Mouse (Mus musculus): ENCODE measurements around the gene Kif16b.

Kif16b gene

GRCm38 (mm10) chr2:142900862-142901805, at the start of gene Kif16b:
Gene Kif16b (minus strand): TSS chr2:142901531.
- peak; percentile 96 for DNase-seq

- no peak for DNase-seq
These were observed 39.7 kb upstream of the Kif16b start for GRCm38 (mm10) chr2:142940899-142941642.

GRCm38 (mm10) chr2:142930445-142930844, 29.1 kb upstream of the Kif16b start:
- no peak for DNase-seq

GRCm38 (mm10) chr2:142929226-142930112, 28.1 kb upstream of the Kif16b start:
- no peak for DNase-seq

- no peak for DNase-seq
These were observed 9.6 kb upstream of the Kif16b start for GRCm38 (mm10) chr2:142910808-142911388.

GRCm38 (mm10) chr2:142909213-142909612, 7.9 kb upstream of the Kif16b start:
- no peak for DNase-seq

- DNase-seq: no peak
These were observed 5.7 kb upstream of the Kif16b start for GRCm38 (mm10) chr2:142907056-142907455.

GRCm38 (mm10) chr2:142902905-142903895, 1.9 kb upstream of the Kif16b start:
- DNase-seq: peak; percentile 95

- DNase-seq: peak; percentile 11
These were observed 1.0 kb downstream of the Kif16b start for GRCm38 (mm10) chr2:142900120-142900861.

GRCm38 (mm10) chr2:142893780-142894179, 7.6 kb downstream of the Kif16b start:
- no peak for DNase-seq

- no peak for DNase-seq
These were observed 10.0 kb downstream of the Kif16b start for GRCm38 (mm10) chr2:142891283-142891682.

GRCm38 (mm10) chr2:142884456-142884855, 16.9 kb downstream of the Kif16b start:
- no peak for DNase-seq

GRCm38 (mm10) chr2:142883625-142883994, 17.7 kb downstream of the Kif16b start:
- DNase-seq: no peak

- no peak for DNase-seq
These were observed 18.3 kb downstream of the Kif16b start for GRCm38 (mm10) chr2:142882871-142883624.

GRCm38 (mm10) chr2:142882466-142882865, 18.9 kb downstream of the Kif16b start:
- no peak for DNase-seq

GRCm38 (mm10) chr2:142881177-142881576, 20.2 kb downstream of the Kif16b start:
- DNase-seq: no peak

GRCm38 (mm10) chr2:142879257-142879818, 22.0 kb downstream of the Kif16b start:
- DNase-seq: no peak

- DNase-seq: no peak
These were observed 24.7 kb downstream of the Kif16b start for GRCm38 (mm10) chr2:142876636-142877035.

GRCm38 (mm10) chr2:142875936-142876335, 25.4 kb downstream of the Kif16b start:
- no peak for DNase-seq

All from thymus, postnatal 4 days (tissue).